Mouse (Mus musculus): ENCODE measurements around the gene Hist1h2ae. TPM values are rescaled to one million over a fixed set of nuclear protein-coding genes. Genes with fewer than 3 reads are reported as not detected.

Hist1h2ae gene
- polyA plus RNA-seq, 1 experiment = 15.1 TPM

Other genes starting within 250 kb of the Hist1h2ae start
- 0.49 and 0.74 TPM in 2 replicates for gene Zfp322a, start 202.0 kb downstream of the Hist1h2ae start, polyA plus RNA-seq (2012; rRNA removed)
- gene Abt1, start 147.4 kb downstream of the Hist1h2ae start, polyA plus RNA-seq (2012; rRNA removed) = 1.9 and 2.0 TPM in 2 replicates
- gene Btn1a1, start 105.3 kb downstream of the Hist1h2ae start, polyA plus RNA-seq (2012; rRNA removed) = 1.8 and 2.3 TPM in 2 replicates
- not detected in 2 replicates for gene Btn2a2, start 82.4 kb downstream of the Hist1h2ae start, polyA plus RNA-seq (2012; rRNA removed)
- 42.2 and 63.4 TPM in 2 replicates for gene Hist1h4h, start 40.2 kb downstream of the Hist1h2ae start, polyA plus RNA-seq (2012; rRNA removed)
- gene Hist1h2af, start 37.3 kb downstream of the Hist1h2ae start, polyA plus RNA-seq (2012; rRNA removed) = 245 and 289 TPM in 2 replicates
- 23.2 and 33.2 TPM in 2 replicates for gene Hist1h3g, start 35.8 kb downstream of the Hist1h2ae start, polyA plus RNA-seq (2012; rRNA removed)
- 4.9 and 5.3 TPM in 2 replicates for gene Hist1h2bh, start 27.8 kb downstream of the Hist1h2ae start, polyA plus RNA-seq (2012; rRNA removed)
- gene Hist1h3f, start 27.2 kb downstream of the Hist1h2ae start, polyA plus RNA-seq (2012; rRNA removed) = 5.0 and 6.7 TPM in 2 replicates
- gene Hist1h4f, start 19.6 kb downstream of the Hist1h2ae start, polyA plus RNA-seq (2012; rRNA removed) = 13.1 and 22.8 TPM in 2 replicates
- 0.45 and 0.47 TPM in 2 replicates for gene Hist1h1d, start 18.0 kb downstream of the Hist1h2ae start, polyA plus RNA-seq (2012; rRNA removed)
- 32.1 and 36.8 TPM in 2 replicates for gene Hist1h3e, start 8.9 kb downstream of the Hist1h2ae start, polyA plus RNA-seq (2012; rRNA removed)
- 49.0 and 58.2 TPM in 2 replicates for gene Hist1h2bg, start 176 bp upstream of the Hist1h2ae start, polyA plus RNA-seq (2012; rRNA removed)
- gene Hist1h2bf, start 3.0 kb upstream of the Hist1h2ae start, polyA plus RNA-seq (2012; rRNA removed) = 11.4 and 19.0 TPM in 2 replicates
- 6.9 and 11.5 TPM in 2 replicates for gene Hist1h2ad, start 3.2 kb upstream of the Hist1h2ae start, polyA plus RNA-seq (2012; rRNA removed)
- 13.8 and 18.8 TPM in 2 replicates for gene Hist1h3d, start 4.5 kb upstream of the Hist1h2ae start, polyA plus RNA-seq (2012; rRNA removed)
- gene Hist1h4d, start 10.4 kb upstream of the Hist1h2ae start, polyA plus RNA-seq (2012; rRNA removed) = 12.3 and 14.7 TPM in 2 replicates
- gene Hist1h2be, start 49.9 kb upstream of the Hist1h2ae start, polyA plus RNA-seq (2012; rRNA removed) = 3.1 and 3.3 TPM in 2 replicates
- 3.2 and 3.9 TPM in 2 replicates for gene Hist1h1e, start 51.3 kb upstream of the Hist1h2ae start, polyA plus RNA-seq (2012; rRNA removed)
- gene Hist1h2ac, start 112.7 kb upstream of the Hist1h2ae start, polyA plus RNA-seq (2012; rRNA removed) = 2.4 and 3.8 TPM in 2 replicates
- 410 and 605 TPM in 2 replicates for gene Hist1h2bc, start 113.0 kb upstream of the Hist1h2ae start, polyA plus RNA-seq (2012; rRNA removed)
- gene Hist1h1t, start 124.6 kb upstream of the Hist1h2ae start, polyA plus RNA-seq (2012; rRNA removed) = not detected in 2 replicates
- gene Hist1h4c, start 127.2 kb upstream of the Hist1h2ae start, polyA plus RNA-seq (2012; rRNA removed) = 20.7 and 21.2 TPM in 2 replicates
- gene Hfe, start 139.6 kb upstream of the Hist1h2ae start, polyA plus RNA-seq (2012; rRNA removed) = 9.4 and 10.3 TPM in 2 replicates
- gene Hist1h1c, start 167.6 kb upstream of the Hist1h2ae start, polyA plus RNA-seq (2012; rRNA removed) = 204 and 212 TPM in 2 replicates
- 23.6 and 30.3 TPM in 2 replicates for gene Hist1h3c, start 174.4 kb upstream of the Hist1h2ae start, polyA plus RNA-seq (2012; rRNA removed)
- 12.8 and 18.4 TPM in 2 replicates for gene Hist1h2bb, start 175.5 kb upstream of the Hist1h2ae start, polyA plus RNA-seq (2012; rRNA removed)
- gene Hist1h2ab, start 179.9 kb upstream of the Hist1h2ae start, polyA plus RNA-seq (2012; rRNA removed) = 23.5 and 25.9 TPM in 2 replicates
- 26.4 and 32.0 TPM in 2 replicates for gene Hist1h3b, start 181.0 kb upstream of the Hist1h2ae start, polyA plus RNA-seq (2012; rRNA removed)
- gene Hist1h4b, start 185.8 kb upstream of the Hist1h2ae start, polyA plus RNA-seq (2012; rRNA removed) = 20.0 and 20.8 TPM in 2 replicates
- 15.5 and 15.9 TPM in 2 replicates for gene Hist1h4a, start 190.0 kb upstream of the Hist1h2ae start, polyA plus RNA-seq (2012; rRNA removed)
- gene Hist1h3a, start 191.2 kb upstream of the Hist1h2ae start, polyA plus RNA-seq (2012; rRNA removed) = 23.6 and 24.8 TPM in 2 replicates
- gene Hist1h1a, start 192.4 kb upstream of the Hist1h2ae start, polyA plus RNA-seq (2012; rRNA removed) = 1.1 and 1.4 TPM in 2 replicates
- gene Trim38, start 198.7 kb upstream of the Hist1h2ae start, polyA plus RNA-seq (2012; rRNA removed) = 0.12 and 0.14 TPM in 2 replicates
- gene Slc17a2, start 235.8 kb upstream of the Hist1h2ae start, polyA plus RNA-seq (2012; rRNA removed) = 0.36 and 0.59 TPM in 2 replicates